Mouse (Mus musculus): ENCODE measurements around the gene Prrxl1. TPM values are rescaled to one million over a fixed set of nuclear protein-coding genes. Genes with fewer than 3 reads are reported as not detected.
A peak's percentile ranks its signal among the peaks of the same experiment; 100 is the strongest.

Prrxl1 gene
- polyA plus RNA-seq (2015; fragmentation: Nextera tagmentation; extraction: Ambion mirVana), result 0.14 and 0.26 TPM in 2 replicates

- H3K27ac ChIP-seq (ENCODE audit: low read depth, low read length), result no peak within 1 kb of the TSS
- peak within 1 kb of the TSS; percentile 40 for H3K4me2 ChIP-seq (replicated peaks; ENCODE audit: low read depth)
- H3K9me3 ChIP-seq (ENCODE audit: control insufficient read depth), result no peaks in the 10 kb centered on the region
- no peak for TF ChIP-seq CTCF (IDR thresholded peaks at IDR 0.05; ENCODE audit: low read depth)
- no peaks in the 10 kb centered on the region; the same call in 1 of the 2 replicates for H3K4me1 ChIP-seq (replicated peaks; ENCODE audit: control insufficient read depth, insufficient read depth, low read length)
- 2% methylated on average over 53 of the region's 53 CpGs for WGBS
- no peak for ATAC-seq
- H3K9ac ChIP-seq (ENCODE audit: low read depth, low read length), result no peak within 1 kb of the TSS
- no peaks in the 10 kb centered on the region for H3K36me3 ChIP-seq (ENCODE audit: control insufficient read depth, insufficient read depth)
- peak within 1 kb of the TSS; percentile 16 for H3K4me3 ChIP-seq (ENCODE audit: low read depth, low read length)
- H3K27me3 ChIP-seq (replicated peaks; ENCODE audit: control insufficient read depth, insufficient read depth, low read length), result peaks cover 73% of the 10 kb centered on the region
These were observed at the start of gene Prrxl1 for GRCm38 (mm10) chr14:32599290-32600041. Prrxl1 (plus strand) TSS chr14:32599407.

- H3K27me3 ChIP-seq (replicated peaks; ENCODE audit: control insufficient read depth, insufficient read depth, low read length), result no peaks in the 10 kb centered on the region
- no peak for ATAC-seq
These were observed 47.4 kb upstream of the Prrxl1 start for GRCm38 (mm10) chr14:32551854-32552253.

GRCm38 (mm10) chr14:32553198-32553903, 45.9 kb upstream of the Prrxl1 start:
- Histone ChIP-seq H3K9ac (ENCODE audit: low read depth, low read length) (no peak overlapping the region), H3K27ac (ENCODE audit: low read depth, low read length) (no peak overlapping the region), H3K36me3 (ENCODE audit: control insufficient read depth, insufficient read depth) (peaks cover 28% of the 10 kb centered on the region), H3K4me3 (ENCODE audit: low read depth, low read length) (no peak overlapping the region), H3K27me3 (replicated peaks; ENCODE audit: control insufficient read depth, insufficient read depth, low read length) (no peaks in the 10 kb centered on the region), H3K4me1 (replicated peaks; ENCODE audit: control insufficient read depth, insufficient read depth, low read length) (no peaks in the 10 kb centered on the region), H3K9me3 (ENCODE audit: control insufficient read depth) (no peaks in the 10 kb centered on the region), H3K4me2 (replicated peaks; ENCODE audit: low read depth) (no peak overlapping the region)
- ATAC-seq, result no peak
- TF ChIP-seq CTCF (IDR thresholded peaks at IDR 0.05; ENCODE audit: low read depth), result no peak
- 78% methylated on average over 10 of the region's 10 CpGs for WGBS

More at GRCm38 (mm10) chr14:32551854-32552253, 47.4 kb upstream of the Prrxl1 start:
- Histone ChIP-seq H3K27ac (ENCODE audit: low read depth, low read length) (no peak overlapping the region), H3K4me1 (replicated peaks; ENCODE audit: control insufficient read depth, insufficient read depth, low read length) (no peaks in the 10 kb centered on the region), H3K36me3 (ENCODE audit: control insufficient read depth, insufficient read depth) (peaks cover 24% of the 10 kb centered on the region; the same call in 1 of the 2 replicates), H3K9me3 (ENCODE audit: control insufficient read depth) (no peaks in the 10 kb centered on the region), H3K4me3 (ENCODE audit: low read depth, low read length) (no peak overlapping the region), H3K4me2 (replicated peaks; ENCODE audit: low read depth) (no peak overlapping the region), H3K9ac (ENCODE audit: low read depth, low read length) (no peak overlapping the region)
- WGBS, result 85% methylated on average over 5 of the region's 5 CpGs
- peak; percentile 29 for TF ChIP-seq CTCF (IDR thresholded peaks at IDR 0.05; ENCODE audit: low read depth)

- no peak overlapping the region for H3K4me3 ChIP-seq (ENCODE audit: low read depth, low read length)
- TF ChIP-seq CTCF (IDR thresholded peaks at IDR 0.05; ENCODE audit: low read depth), result no peak
- no peak for ATAC-seq
- peaks cover 38% of the 10 kb centered on the region for H3K36me3 ChIP-seq (ENCODE audit: control insufficient read depth, insufficient read depth)
- H3K4me2 ChIP-seq (replicated peaks; ENCODE audit: low read depth), result no peak overlapping the region
- no peak overlapping the region for H3K27ac ChIP-seq (ENCODE audit: low read depth, low read length)
- no peak overlapping the region for H3K9ac ChIP-seq (ENCODE audit: low read depth, low read length)
- no peaks in the 10 kb centered on the region for H3K4me1 ChIP-seq (replicated peaks; ENCODE audit: control insufficient read depth, insufficient read depth, low read length)
- 48% methylated on average over 8 of the region's 8 CpGs for WGBS
- H3K9me3 ChIP-seq (ENCODE audit: control insufficient read depth), result no peaks in the 10 kb centered on the region
- no peaks in the 10 kb centered on the region for H3K27me3 ChIP-seq (replicated peaks; ENCODE audit: control insufficient read depth, insufficient read depth, low read length)
These were observed 44.2 kb upstream of the Prrxl1 start for GRCm38 (mm10) chr14:32554860-32555526.

- Histone ChIP-seq H3K4me3 (ENCODE audit: low read depth, low read length) (no peak overlapping the region), H3K27ac (ENCODE audit: low read depth, low read length) (no peak overlapping the region), H3K36me3 (ENCODE audit: control insufficient read depth, insufficient read depth) (peaks cover 63% of the 10 kb centered on the region), H3K9me3 (ENCODE audit: control insufficient read depth) (no peaks in the 10 kb centered on the region), H3K27me3 (replicated peaks; ENCODE audit: control insufficient read depth, insufficient read depth, low read length) (no peaks in the 10 kb centered on the region), H3K9ac (ENCODE audit: low read depth, low read length) (no peak overlapping the region), H3K4me1 (replicated peaks; ENCODE audit: control insufficient read depth, insufficient read depth, low read length) (no peaks in the 10 kb centered on the region), H3K4me2 (replicated peaks; ENCODE audit: low read depth) (no peak overlapping the region)
- TF ChIP-seq CTCF (IDR thresholded peaks at IDR 0.05; ENCODE audit: low read depth), result no peak
- 88% methylated on average over 3 of the region's 3 CpGs for WGBS
- ATAC-seq, result no peak
These were observed 37.8 kb upstream of the Prrxl1 start for GRCm38 (mm10) chr14:32561428-32561827.

- TF ChIP-seq CTCF (IDR thresholded peaks at IDR 0.05; ENCODE audit: low read depth), result no peak
- Histone ChIP-seq H3K9ac (ENCODE audit: low read depth, low read length) (no peak overlapping the region), H3K27me3 (replicated peaks; ENCODE audit: control insufficient read depth, insufficient read depth, low read length) (no peaks in the 10 kb centered on the region), H3K36me3 (ENCODE audit: control insufficient read depth, insufficient read depth) (peaks cover 72% of the 10 kb centered on the region), H3K4me3 (ENCODE audit: low read depth, low read length) (no peak overlapping the region), H3K4me2 (replicated peaks; ENCODE audit: low read depth) (no peak overlapping the region), H3K27ac (ENCODE audit: low read depth, low read length) (no peak overlapping the region), H3K9me3 (ENCODE audit: control insufficient read depth) (no peaks in the 10 kb centered on the region), H3K4me1 (replicated peaks; ENCODE audit: control insufficient read depth, insufficient read depth, low read length) (no peaks in the 10 kb centered on the region)
- 98% methylated on average over 6 of the region's 6 CpGs for WGBS
- no peak for ATAC-seq
These were observed 35.5 kb upstream of the Prrxl1 start for GRCm38 (mm10) chr14:32563661-32564060.
